Mouse (Mus musculus): ENCODE measurements around the gene Ubc. TPM values are rescaled to one million over a fixed set of nuclear protein-coding genes. Genes with fewer than 3 reads are reported as not detected.
A peak's percentile ranks its signal among the peaks of the same experiment; 100 is the strongest.
"Not testable (repeated sequence)": the region's sequence is repeated elsewhere in the genome, so short reads cannot be mapped to it uniquely, and the experiment has no call there.

Gene Ubc
- polyA plus RNA-seq, 1 experiment from 2014 or later: 1,133 TPM

- WGBS: 15% methylated on average over 31 of the region's 31 CpGs
- Histone ChIP-seq H3K36me3 (no peaks in the 10 kb centered on the region), H3K27me3 (no peaks in the 10 kb centered on the region), H3K27ac (no peak overlapping the region), H3K4me2 (peak overlapping the region; percentile 41), H3K4me3 (peak overlapping the region; percentile 29), H3K9ac (no peak overlapping the region), H3K4me1 (peaks cover 15% of the 10 kb centered on the region), H3K9me3 (no peaks in the 10 kb centered on the region)
- no peak for ATAC-seq (ENCODE audit: insufficient number of reproducible peaks, low FRiP score, low TSS enrichment, low read depth)
These were observed 13.8 kb upstream of the Ubc start for GRCm38 (mm10) chr5:125403481-125404465.

GRCm38 (mm10) chr5:125402991-125403390 lies 13.0 kb upstream of the Ubc start:
- H3K4me3 ChIP-seq: no peak overlapping the region
- no peak for ATAC-seq (ENCODE audit: insufficient number of reproducible peaks, low FRiP score, low TSS enrichment, low read depth)
- no peak overlapping the region for H3K27ac ChIP-seq

GRCm38 (mm10) chr5:125402476-125402875 lies 12.5 kb upstream of the Ubc start:
- H3K27ac ChIP-seq: no peak overlapping the region
- WGBS: 54% methylated on average over 10 of the region's 10 CpGs
- no peaks in the 10 kb centered on the region for H3K27me3 ChIP-seq
- H3K9me3 ChIP-seq: no peaks in the 10 kb centered on the region
- no peak overlapping the region for H3K4me3 ChIP-seq
- H3K9ac ChIP-seq: no peak overlapping the region
- no peak overlapping the region for H3K4me2 ChIP-seq
- ATAC-seq (ENCODE audit: insufficient number of reproducible peaks, low FRiP score, low TSS enrichment, low read depth): no peak
- peaks cover 13% of the 10 kb centered on the region for H3K4me1 ChIP-seq
- H3K36me3 ChIP-seq: no peaks in the 10 kb centered on the region

More at GRCm38 (mm10) chr5:125402991-125403390, 13.0 kb upstream of the Ubc start:
- Histone ChIP-seq H3K9ac (no peak overlapping the region), H3K36me3 (no peaks in the 10 kb centered on the region), H3K4me1 (peaks cover 15% of the 10 kb centered on the region), H3K4me2 (no peak overlapping the region), H3K27me3 (no peaks in the 10 kb centered on the region), H3K9me3 (no peaks in the 10 kb centered on the region)
- 61% methylated on average over 6 of the region's 6 CpGs for WGBS

- WGBS: 48% methylated on average over 7 of the region's 7 CpGs
These were observed 10.9 kb upstream of the Ubc start for GRCm38 (mm10) chr5:125400903-125401302.

GRCm38 (mm10) chr5:125395008-125395407 lies 5.0 kb upstream of the Ubc start:
- WGBS: 42% methylated on average over 3 of the region's 3 CpGs
- Histone ChIP-seq H3K9me3 (no peaks in the 10 kb centered on the region), H3K4me3 (no peak overlapping the region), H3K4me1 (peaks cover 27% of the 10 kb centered on the region), H3K27ac (peak overlapping the region; percentile 97), H3K36me3 (no peaks in the 10 kb centered on the region), H3K4me2 (peak overlapping the region; percentile 57), H3K9ac (no peak overlapping the region), H3K27me3 (no peaks in the 10 kb centered on the region)
- no peak for ATAC-seq (ENCODE audit: insufficient number of reproducible peaks, low FRiP score, low TSS enrichment, low read depth)

More at GRCm38 (mm10) chr5:125400903-125401302, 10.9 kb upstream of the Ubc start:
- Histone ChIP-seq H3K9me3 (no peaks in the 10 kb centered on the region), H3K36me3 (no peaks in the 10 kb centered on the region), H3K4me3 (no peak overlapping the region), H3K27me3 (no peaks in the 10 kb centered on the region), H3K27ac (no peak overlapping the region), H3K4me2 (no peak overlapping the region), H3K4me1 (peaks cover 3% of the 10 kb centered on the region; the same call in 1 of the 2 replicates), H3K9ac (no peak overlapping the region)
- no peak for ATAC-seq (ENCODE audit: insufficient number of reproducible peaks, low FRiP score, low TSS enrichment, low read depth)

GRCm38 (mm10) chr5:125393622-125394603 lies 3.9 kb upstream of the Ubc start:
- H3K27me3 ChIP-seq: no peaks in the 10 kb centered on the region
- H3K4me2 ChIP-seq: peak overlapping the region; percentile 57
- H3K4me1 ChIP-seq: peaks cover 27% of the 10 kb centered on the region
- peak overlapping the region; percentile 40 for H3K4me3 ChIP-seq
- ATAC-seq (ENCODE audit: insufficient number of reproducible peaks, low FRiP score, low TSS enrichment, low read depth): peak; percentile 36; the same call in 1 of the 2 replicates
- peak overlapping the region; percentile 97 for H3K27ac ChIP-seq
- no peaks in the 10 kb centered on the region for H3K36me3 ChIP-seq
- WGBS: 10% methylated on average over 21 of the region's 25 CpGs
- peak overlapping the region; percentile 37; the same call in 1 of the 2 replicates for H3K9ac ChIP-seq
- no peaks in the 10 kb centered on the region for H3K9me3 ChIP-seq

GRCm38 (mm10) chr5:125392977-125393621 lies 3.1 kb upstream of the Ubc start:
- Histone ChIP-seq H3K4me2 (peak overlapping the region; percentile 57), H3K4me1 (peaks cover 32% of the 10 kb centered on the region), H3K4me3 (peak overlapping the region; percentile 40), H3K36me3 (0 out of 2 replicates have a peak, but pooled peaks cover 3% of the 10 kb centered on the region), H3K27me3 (no peaks in the 10 kb centered on the region), H3K27ac (peak overlapping the region; percentile 97), H3K9me3 (no peaks in the 10 kb centered on the region), H3K9ac (peak overlapping the region; percentile 37; the same call in 1 of the 2 replicates)
- under 1% methylated on average over 20 of the region's 20 CpGs for WGBS
- ATAC-seq (ENCODE audit: insufficient number of reproducible peaks, low FRiP score, low TSS enrichment, low read depth): peak; percentile 94

GRCm38 (mm10) chr5:125392618-125392976 lies 2.6 kb upstream of the Ubc start:
- Histone ChIP-seq H3K9me3 (no peaks in the 10 kb centered on the region), H3K27me3 (no peaks in the 10 kb centered on the region), H3K9ac (no peak overlapping the region), H3K4me1 (peaks cover 32% of the 10 kb centered on the region), H3K36me3 (0 out of 2 replicates have a peak, but pooled peaks cover 4% of the 10 kb centered on the region), H3K4me2 (peak overlapping the region; percentile 57), H3K4me3 (0 out of 2 replicates have a peak overlapping the region, but pooled peaks have one; percentile 10), H3K27ac (peak overlapping the region; percentile 97)
- 17% methylated on average over 1 of the region's 1 CpGs for WGBS
- ATAC-seq (ENCODE audit: insufficient number of reproducible peaks, low FRiP score, low TSS enrichment, low read depth): no peak

- H3K4me1 ChIP-seq: peaks cover 32% of the 10 kb centered on the region
- not testable (repeated sequence) for H3K4me2 ChIP-seq; H3K27me3 ChIP-seq; ATAC-seq (ENCODE audit: insufficient number of reproducible peaks, low FRiP score, low TSS enrichment, low read depth); H3K9ac ChIP-seq; H3K36me3 ChIP-seq; H3K4me3 ChIP-seq; H3K9me3 ChIP-seq
- WGBS: 92% methylated on average over 4 of the region's 4 CpGs
- peak overlapping the region; percentile 97 for H3K27ac ChIP-seq
These were observed 2.2 kb upstream of the Ubc start for GRCm38 (mm10) chr5:125392176-125392575.

GRCm38 (mm10) chr5:125391609-125392008 lies 1.6 kb upstream of the Ubc start:
- Histone ChIP-seq H3K9ac (no peak overlapping the region), H3K4me2 (no peak overlapping the region), H3K27me3 (no peaks in the 10 kb centered on the region), H3K27ac (peak overlapping the region; percentile 97), H3K36me3 (0 out of 2 replicates have a peak, but pooled peaks cover 4% of the 10 kb centered on the region), H3K4me1 (peaks cover 32% of the 10 kb centered on the region), H3K9me3 (no peaks in the 10 kb centered on the region), H3K4me3 (no peak overlapping the region)
- no peak for ATAC-seq (ENCODE audit: insufficient number of reproducible peaks, low FRiP score, low TSS enrichment, low read depth)
- WGBS: 59% methylated on average over 5 of the region's 5 CpGs

- Histone ChIP-seq H3K27ac (peak overlapping the region; percentile 97), H3K36me3 (peaks cover 4% of the 10 kb centered on the region; the same call in 1 of the 2 replicates), H3K9me3 (no peaks in the 10 kb centered on the region), H3K4me3 (no peak overlapping the region), H3K9ac (no peak overlapping the region), H3K4me1 (peaks cover 32% of the 10 kb centered on the region), H3K4me2 (no peak overlapping the region), H3K27me3 (no peaks in the 10 kb centered on the region)
- no peak for ATAC-seq (ENCODE audit: insufficient number of reproducible peaks, low FRiP score, low TSS enrichment, low read depth)
- 91% methylated on average over 3 of the region's 3 CpGs for WGBS
These were observed 990 bp upstream of the Ubc start for GRCm38 (mm10) chr5:125390906-125391477.

Data from limb, embryonic 15.5 days (tissue).